Mouse (Mus musculus) neural tube, embryonic 11.5 days (tissue): ENCODE results near the gene Lcorl. TPM values are rescaled to one million over a fixed set of nuclear protein-coding genes. Genes with fewer than 3 reads are reported as not detected.

Experiments
- ATAC-seq: fragments of 200-750 bp; cut with Nextera tagmentation; 2 replicates; pipeline ENCODE4 v1.8.0; 2017; ENCODE audit warnings: moderate number of reproducible peaks, mild to moderate bottlenecking, moderate TSS enrichment, moderate library complexity; ENCODE audit not compliant: insufficient read depth, low FRiP score, low TSS enrichment
- DNase-seq: peaks from one replicate; pipeline ENCODE4 v3.0.0-alpha.2; 2015; ENCODE audit warnings: low spot score
- H3K27ac ChIP-seq: fragments of 300-500 bp; sonication (generic); 2 replicates; pipeline ENCODE4 v1.5.1; 2014; ENCODE audit warnings: low read depth, mild to moderate bottlenecking, low read length
- H3K27me3 ChIP-seq: fragments of 300-500 bp; sonication (generic); 2 replicates; pipeline ENCODE4 v1.6.1; 2014; ENCODE audit warnings: mild to moderate bottlenecking, low read length, mixed read lengths; ENCODE audit not compliant: control insufficient read depth, insufficient read depth
- H3K36me3 ChIP-seq: fragments of 300-500 bp; sonication (generic); 2 replicates; pipeline ENCODE4 v1.6.1; 2014; ENCODE audit warnings: mild to moderate bottlenecking, low read length, moderate library complexity, mixed read lengths; ENCODE audit not compliant: control insufficient read depth, insufficient read depth
- H3K4me1 ChIP-seq: fragments of 300-500 bp; sonication (generic); 2 replicates; pipeline ENCODE4 v1.6.1; 2014; ENCODE audit warnings: low read length, mixed read lengths; ENCODE audit not compliant: control insufficient read depth, insufficient read depth
- H3K4me2 ChIP-seq: fragments of 300-500 bp; sonication (generic); 2 replicates; pipeline ENCODE4 v1.6.1; 2014; ENCODE audit warnings: low read depth, mild to moderate bottlenecking, moderate library complexity
- H3K4me3 ChIP-seq: fragments of 300-500 bp; sonication (generic); 2 replicates; pipeline ENCODE4 v1.5.1; 2014; ENCODE audit warnings: low read depth, low read length
- H3K9ac ChIP-seq: fragments of 300-500 bp; sonication (generic); 2 replicates; pipeline ENCODE4 v1.6.1; 2014; ENCODE audit warnings: mild to moderate bottlenecking, low read length
- H3K9me3 ChIP-seq: fragments of 300-500 bp; sonication (generic); 2 replicates; pipeline ENCODE4 v1.6.1; 2016; ENCODE audit warnings: low read length; ENCODE audit not compliant: control insufficient read depth
- WGBS: fragments of 180-500 bp; shearing (Covaris S2); extraction: QIAGEN DNeasy Blood & Tissue Kit; methylation state at CpG from one replicate; pipeline ENCODE4 v1.1.7; 2014; 5-methylcytosine and 5-hydroxymethylcytosine counted together
- polyA plus RNA-seq: library from polyadenylated mRNA; unstranded; fragments of >200 nt; fragmentation: Nextera tagmentation; extraction: Ambion mirVana; gene quantifications from 2 replicates; pipeline ENCODE4 v1.2.1, GENCODE M21; 2014

The Lcorl gene
- polyA plus RNA-seq, 1 experiment from 2014 or later: 47.5 TPM

- Histone ChIP-seq H3K9ac (no peak overlapping the region), H3K4me1 (no peaks in the 10 kb centered on the region), H3K27me3 (no peaks in the 10 kb centered on the region), H3K27ac (no peak overlapping the region), H3K4me2 (no peak overlapping the region), H3K9me3 (no peaks in the 10 kb centered on the region), H3K4me3 (no peak overlapping the region), H3K36me3 (no peaks in the 10 kb centered on the region)
- WGBS: 99% methylated on average over 3 of the region's 3 CpGs
- DNase-seq (no peak), ATAC-seq (no peak)
Measured at GRCm38 (mm10) chr5:45686223-45686622, 171.2 kb downstream of the Lcorl start.

- Histone ChIP-seq H3K4me2 (no peak overlapping the region), H3K27me3 (no peaks in the 10 kb centered on the region), H3K9ac (no peak overlapping the region), H3K36me3 (no peaks in the 10 kb centered on the region), H3K27ac (no peak overlapping the region), H3K9me3 (no peaks in the 10 kb centered on the region), H3K4me1 (no peaks in the 10 kb centered on the region), H3K4me3 (no peak overlapping the region)
- DNase-seq (no peak), ATAC-seq (no peak)
- 95% methylated on average over 2 of the region's 2 CpGs for WGBS
Measured at GRCm38 (mm10) chr5:45685243-45685642, 172.2 kb downstream of the Lcorl start.

GRCm38 (mm10) chr5:45683388-45683787 is 174.0 kb downstream of the Lcorl start:
- 84% methylated on average over 1 of the region's 1 CpGs for WGBS
- no peaks in the 10 kb centered on the region for H3K36me3 ChIP-seq
- no peak for ATAC-seq

GRCm38 (mm10) chr5:45679955-45680354 is 177.5 kb downstream of the Lcorl start:
- Histone ChIP-seq H3K9ac (no peak overlapping the region), H3K36me3 (no peaks in the 10 kb centered on the region), H3K27ac (no peak overlapping the region), H3K4me2 (no peak overlapping the region), H3K27me3 (no peaks in the 10 kb centered on the region), H3K4me1 (no peaks in the 10 kb centered on the region), H3K4me3 (no peak overlapping the region), H3K9me3 (no peaks in the 10 kb centered on the region)
- ATAC-seq (no peak), DNase-seq (no peak)

More at GRCm38 (mm10) chr5:45683388-45683787, 174.0 kb downstream of the Lcorl start:
- no peaks in the 10 kb centered on the region for H3K27me3 ChIP-seq
- no peak overlapping the region for H3K27ac ChIP-seq
- H3K9ac ChIP-seq: no peak overlapping the region
- no peak overlapping the region for H3K4me2 ChIP-seq
- H3K4me1 ChIP-seq: no peaks in the 10 kb centered on the region
- DNase-seq: no peak
- H3K9me3 ChIP-seq: no peaks in the 10 kb centered on the region
- H3K4me3 ChIP-seq: no peak overlapping the region

- Histone ChIP-seq H3K9ac (no peak overlapping the region), H3K9me3 (no peaks in the 10 kb centered on the region), H3K36me3 (no peaks in the 10 kb centered on the region), H3K27me3 (no peaks in the 10 kb centered on the region), H3K27ac (no peak overlapping the region), H3K4me2 (no peak overlapping the region), H3K4me1 (no peaks in the 10 kb centered on the region), H3K4me3 (no peak overlapping the region)
- 83% methylated on average over 4 of the region's 4 CpGs for WGBS
- ATAC-seq (no peak), DNase-seq (no peak)
Measured at GRCm38 (mm10) chr5:45677639-45678038, 179.8 kb downstream of the Lcorl start.

GRCm38 (mm10) chr5:45675032-45675431 is 182.4 kb downstream of the Lcorl start:
- no peak for ATAC-seq
- DNase-seq: no peak
- no peaks in the 10 kb centered on the region for H3K27me3 ChIP-seq
- H3K27ac ChIP-seq: no peak overlapping the region
- no peaks in the 10 kb centered on the region for H3K36me3 ChIP-seq
- H3K9me3 ChIP-seq: no peaks in the 10 kb centered on the region
- no peak overlapping the region for H3K9ac ChIP-seq
- 94% methylated on average over 1 of the region's 1 CpGs for WGBS
- no peak overlapping the region for H3K4me2 ChIP-seq
- H3K4me1 ChIP-seq: no peaks in the 10 kb centered on the region
- no peak overlapping the region for H3K4me3 ChIP-seq

GRCm38 (mm10) chr5:45670894-45671494 is 186.4 kb downstream of the Lcorl start:
- Histone ChIP-seq H3K36me3 (no peaks in the 10 kb centered on the region), H3K4me2 (peak overlapping the region; percentile 83), H3K4me1 (peaks cover 3% of the 10 kb centered on the region; the same call in 1 of the 2 replicates), H3K4me3 (peak overlapping the region; percentile 63), H3K9ac (no peak overlapping the region), H3K27ac (no peak overlapping the region), H3K9me3 (no peaks in the 10 kb centered on the region), H3K27me3 (no peaks in the 10 kb centered on the region)
- DNase-seq (no peak), ATAC-seq (no peak)
- 53% methylated on average over 5 of the region's 5 CpGs for WGBS

- WGBS: 0% methylated on average over 13 of the region's 13 CpGs
- Histone ChIP-seq H3K27ac (peak overlapping the region; percentile 69), H3K36me3 (no peaks in the 10 kb centered on the region), H3K9ac (peak overlapping the region; percentile 66), H3K4me3 (peak overlapping the region; percentile 63), H3K9me3 (no peaks in the 10 kb centered on the region), H3K4me2 (peak overlapping the region; percentile 83), H3K4me1 (peaks cover 3% of the 10 kb centered on the region; the same call in 1 of the 2 replicates), H3K27me3 (no peaks in the 10 kb centered on the region)
- no peak for ATAC-seq
- no peak for DNase-seq
Measured at GRCm38 (mm10) chr5:45670280-45670670, 187.1 kb downstream of the Lcorl start.

GRCm38 (mm10) chr5:45669598-45670279 is 187.7 kb downstream of the Lcorl start, which contains the start of gene Ncapg:
TSS of gene Ncapg (plus strand) at chr5:45669919.
- H3K9me3 ChIP-seq: no peaks in the 10 kb centered on the region
- peaks cover 3% of the 10 kb centered on the region; the same call in 1 of the 2 replicates for H3K4me1 ChIP-seq
- H3K27ac ChIP-seq: peak within 1 kb of the TSS; percentile 69
- ATAC-seq: peak; percentile 100
- no peaks in the 10 kb centered on the region for H3K36me3 ChIP-seq
- 0% methylated on average over 66 of the region's 66 CpGs for WGBS
- H3K9ac ChIP-seq: peak within 1 kb of the TSS; percentile 69
- peak within 1 kb of the TSS; percentile 83 for H3K4me2 ChIP-seq
- H3K4me3 ChIP-seq: peak within 1 kb of the TSS; percentile 63
- H3K27me3 ChIP-seq: no peaks in the 10 kb centered on the region
- DNase-seq: peak; percentile 100
